Mouse (Mus musculus) thymus, postnatal 25 days (tissue): Measurements from ENCODE around the gene Prnp.

ENCODE experiments used
- DNase-seq: peaks from one replicate; pipeline ENCODE4 v3.0.0; 2022

The Prnp gene

GRCm38 (mm10) chr2:131907311-131907710, 2.4 kb upstream of the Prnp start:
- DNase-seq: no peak

- DNase-seq: no peak
Measured at GRCm38 (mm10) chr2:131908351-131908861, 1.3 kb upstream of the Prnp start.

DNA sequence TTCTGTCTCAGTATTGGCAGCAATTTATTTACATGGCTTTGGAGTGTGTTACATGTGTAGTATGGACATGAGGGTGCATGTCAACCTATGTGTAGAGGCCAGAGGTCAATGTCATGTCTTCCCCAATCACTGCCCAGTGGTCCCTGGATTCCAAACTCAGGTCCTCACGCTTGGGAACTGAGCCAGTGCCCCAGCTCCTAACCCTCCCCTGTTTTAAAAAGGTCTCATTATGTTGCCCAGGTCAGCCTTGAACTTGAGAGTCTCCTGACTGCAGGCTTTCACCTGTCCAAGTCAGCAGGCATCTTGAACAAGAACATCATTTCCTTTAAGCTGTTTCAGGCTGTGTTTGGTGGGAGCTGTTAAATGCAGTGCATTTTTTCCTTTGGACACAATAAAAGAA, 822 bp upstream of the Prnp start:
- no peak for DNase-seq

- no peak for DNase-seq
Measured at GRCm38 (mm10) chr2:131910847-131911246, 1.1 kb downstream of the Prnp start.

GRCm38 (mm10) chr2:131911341-131911740, 1.6 kb downstream of the Prnp start:
- DNase-seq: no peak

DNA sequence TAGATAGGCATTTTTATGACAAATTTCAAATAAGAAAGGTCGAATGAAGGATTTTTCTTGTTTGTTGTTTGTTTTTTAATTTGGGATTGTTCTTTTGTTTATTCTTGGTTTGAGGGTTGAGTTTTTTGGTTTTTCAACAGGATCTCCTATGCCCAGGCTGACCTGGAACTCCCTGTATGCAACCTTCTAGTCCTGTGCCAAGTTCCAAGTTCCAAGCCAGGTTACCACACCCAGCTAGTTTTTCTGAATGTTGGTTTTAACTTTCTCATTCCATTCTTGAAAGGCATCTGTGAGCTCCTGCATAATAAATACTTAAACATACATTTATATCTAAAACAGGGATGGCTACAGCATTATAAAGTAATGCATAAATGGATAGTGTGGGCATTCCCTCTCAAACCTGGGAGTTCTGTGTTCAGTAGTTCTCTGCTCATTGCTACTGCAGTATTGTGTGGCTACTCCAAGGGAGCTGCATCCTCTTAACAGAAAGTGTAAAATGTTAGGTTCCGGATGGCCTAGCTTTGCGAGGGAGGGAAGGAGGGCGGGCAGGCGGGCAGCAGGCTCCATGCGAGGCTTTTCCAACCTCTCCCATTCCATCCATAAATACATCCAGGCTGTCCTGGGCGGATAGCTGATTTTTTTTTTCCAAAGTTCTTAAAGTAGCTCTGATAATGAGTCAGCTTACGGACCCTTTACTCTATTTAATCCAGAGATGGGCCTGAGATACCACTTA, 3.0 kb downstream of the Prnp start:
- no peak for DNase-seq

DNA sequence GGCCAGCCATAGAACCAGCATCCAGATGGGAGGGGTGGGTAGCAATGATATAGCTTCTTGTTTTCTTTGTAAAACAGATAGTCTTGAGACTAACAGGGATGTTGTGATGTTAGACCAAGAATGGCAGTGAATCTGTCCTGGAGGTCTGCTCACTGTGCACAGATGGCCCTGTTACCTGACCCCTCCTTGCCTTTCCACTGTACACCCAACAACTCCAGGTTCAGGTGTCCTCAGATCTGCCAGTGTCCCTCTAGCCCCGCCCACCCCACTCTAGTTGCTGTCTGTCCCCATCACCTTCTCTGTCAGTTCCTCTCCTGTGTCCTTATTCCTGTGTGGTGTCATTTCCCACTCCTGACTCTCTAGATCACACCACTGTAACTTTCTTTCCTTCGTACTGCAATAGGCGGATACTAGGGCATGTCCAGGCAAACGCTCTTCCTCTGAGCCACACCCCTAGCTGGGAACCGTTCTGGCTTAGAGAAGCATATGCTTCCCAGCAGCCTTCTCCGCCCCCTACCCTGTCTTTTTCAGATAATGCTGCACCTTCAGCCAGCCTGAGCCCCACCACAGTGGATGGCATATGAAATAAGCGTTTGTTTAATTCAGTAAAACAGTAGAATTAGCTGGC, 22.7 kb downstream of the Prnp start:
- no peak for DNase-seq

DNA sequence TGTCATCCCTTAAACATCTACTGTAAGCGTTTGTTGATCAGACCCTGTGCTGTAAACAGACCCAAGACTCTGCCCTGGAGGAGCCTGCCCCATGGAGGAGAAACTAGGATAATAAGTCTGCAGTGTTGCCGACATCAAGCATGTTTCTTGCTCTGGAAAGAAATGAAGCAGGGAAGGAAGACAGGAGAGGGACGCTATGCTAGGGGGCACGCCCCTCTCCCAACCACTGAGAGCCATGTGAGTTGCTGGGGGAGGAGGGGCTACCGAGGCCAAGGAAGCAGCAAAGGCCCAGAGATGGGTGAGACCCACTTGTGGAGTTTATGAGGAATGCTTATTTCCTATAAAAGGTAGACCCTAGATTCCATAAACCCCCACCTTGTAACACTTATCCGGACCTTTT, 23.3 kb downstream of the Prnp start:
- DNase-seq: no peak

GRCm38 (mm10) chr2:131933598-131933997, 23.9 kb downstream of the Prnp start:
- no peak for DNase-seq

DNA sequence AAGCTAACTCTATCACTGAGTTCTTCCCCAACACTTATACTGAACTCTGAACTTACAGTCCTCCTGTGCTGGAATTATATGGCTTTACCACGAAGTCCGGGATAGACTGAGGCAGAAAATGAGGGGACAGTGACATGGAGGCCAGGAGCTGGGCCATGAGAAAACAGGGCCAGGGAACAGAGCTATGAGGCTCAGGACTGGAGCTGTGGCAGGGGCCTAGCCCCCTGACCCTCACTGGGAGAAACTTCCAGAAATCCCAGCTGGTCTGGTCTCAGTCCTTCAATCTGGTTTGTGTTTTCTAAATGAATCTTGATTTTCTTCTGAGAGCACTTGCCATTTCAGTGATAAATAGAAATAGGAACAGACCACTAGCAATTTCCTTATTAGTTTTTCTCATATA, 24.5 kb downstream of the Prnp start:
- DNase-seq: no peak

GRCm38 (mm10) chr2:131935390-131936105, 25.8 kb downstream of the Prnp start:
- peak; percentile 43 for DNase-seq

GRCm38 (mm10) chr2:131936410-131936809, 26.7 kb downstream of the Prnp start:
- DNase-seq: no peak

- peak; percentile 42 for DNase-seq
Measured at GRCm38 (mm10) chr2:131939404-131940111, 29.8 kb downstream of the Prnp start.

DNA sequence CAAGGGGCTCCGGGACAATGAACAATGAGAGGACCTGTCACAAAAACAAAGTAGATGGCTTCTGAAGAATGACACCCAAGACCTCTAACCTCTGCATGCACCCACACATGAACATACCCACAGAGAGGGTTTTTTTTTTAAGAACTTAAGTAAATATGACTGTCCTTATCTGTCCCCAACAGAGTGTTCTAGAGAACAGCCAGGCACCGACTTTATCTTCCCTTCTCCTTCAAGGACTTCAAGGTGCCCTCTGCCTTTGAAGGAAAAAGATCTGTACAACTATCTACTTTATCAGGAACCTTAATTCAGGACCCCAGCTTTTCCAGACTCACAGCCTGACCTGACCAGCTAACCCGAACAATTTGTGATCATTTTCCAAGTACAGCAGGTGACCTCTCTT, 30.8 kb downstream of the Prnp start:
- no peak for DNase-seq

DNA sequence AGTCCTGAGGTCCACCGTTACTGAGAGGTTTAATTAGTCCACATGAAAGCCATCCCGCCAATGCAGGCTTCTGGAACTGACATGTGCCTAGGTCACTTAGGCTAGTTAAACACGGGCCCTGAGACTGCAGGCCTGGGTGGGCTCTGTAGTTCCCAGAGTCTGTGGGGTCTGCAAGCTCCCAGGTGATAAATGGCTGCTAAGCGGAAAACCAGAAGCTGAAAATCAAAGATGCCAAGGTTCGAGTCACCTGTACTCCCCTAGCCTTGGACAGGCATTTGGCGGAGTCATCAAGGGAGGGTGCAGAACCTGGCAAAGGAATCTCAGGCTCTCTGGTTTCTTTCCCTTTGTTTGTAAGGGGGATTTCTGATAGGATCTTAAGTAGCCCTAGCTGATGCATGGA, 31.8 kb downstream of the Prnp start:
- DNase-seq: no peak

- no peak for DNase-seq
Measured at GRCm38 (mm10) chr2:131944370-131944769, 34.6 kb downstream of the Prnp start.

GRCm38 (mm10) chr2:131945225-131945624, 35.5 kb downstream of the Prnp start:
- no peak for DNase-seq

GRCm38 (mm10) chr2:131945765-131946164, 36.0 kb downstream of the Prnp start:
- no peak for DNase-seq

GRCm38 (mm10) chr2:131946351-131946750, 36.6 kb downstream of the Prnp start:
- no peak for DNase-seq

GRCm38 (mm10) chr2:131948156-131948555, 38.4 kb downstream of the Prnp start:
- no peak for DNase-seq

DNA sequence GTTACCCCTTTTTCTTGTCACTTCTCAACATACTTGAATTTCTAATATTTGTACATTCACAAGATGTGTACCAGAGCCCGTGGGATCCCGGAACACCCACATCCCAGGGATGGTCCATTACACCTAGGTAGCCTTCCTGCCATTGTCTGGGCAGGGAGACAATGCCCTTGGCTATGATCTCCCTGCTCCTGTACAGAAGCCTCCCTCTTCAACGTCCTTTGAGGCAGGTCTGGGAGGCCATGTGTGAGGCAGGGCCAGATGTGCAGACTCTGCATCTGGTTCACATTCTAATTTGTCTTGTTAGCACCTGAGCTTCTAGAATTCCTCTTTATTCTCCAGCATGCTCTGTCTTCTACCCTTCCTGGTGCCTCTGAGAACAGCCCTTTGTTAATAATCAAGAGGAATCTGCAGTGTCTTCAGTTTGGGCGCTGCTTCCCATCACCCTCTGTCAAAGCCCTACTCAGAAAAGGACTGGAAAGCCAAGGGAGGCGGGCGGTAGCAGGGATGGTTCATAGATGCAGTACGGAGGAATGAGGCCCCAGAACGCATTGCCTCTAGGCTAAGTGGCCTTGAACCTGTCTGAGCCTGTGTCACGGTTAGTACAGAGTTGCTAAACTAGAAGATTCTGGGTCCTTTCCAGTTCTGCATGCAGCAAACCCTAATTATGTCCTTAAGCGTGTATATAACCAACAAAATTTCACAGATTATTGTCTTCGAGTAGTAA, 39.4 kb downstream of the Prnp start:
- DNase-seq: no peak

- peak; percentile 56 for DNase-seq
Measured at GRCm38 (mm10) chr2:131949767-131950597, 40.3 kb downstream of the Prnp start.
